Mouse (Mus musculus) liver, embryonic 14.5 days (tissue): ENCODE results near the gene Recql.
A peak's percentile ranks its signal among the peaks of the same experiment; 100 is the strongest.

ENCODE experiments used
- CTCF ChIP-seq: IDR thresholded peaks from 2 replicates; pipeline ENCODE4 v1.5.1; 2016; ENCODE audit warnings: antibody characterized with exemption, low read depth, control low read depth
- EP300 ChIP-seq: IDR thresholded peaks from 2 replicates; pipeline ENCODE4 v1.6.1; 2016; ENCODE audit warnings: antibody characterized with exemption, low read depth

GRCm38 (mm10) chr6:142343561-142343960, 43.3 kb downstream of the Recql start:
- TF ChIP-seq CTCF (peak; percentile 78), EP300 (no peak)
